Mouse (Mus musculus) Patski (cell line): ENCODE results near the gene Rnf24. TPM values are rescaled to one million over a fixed set of nuclear protein-coding genes. Genes with fewer than 3 reads are reported as not detected.

Experiments used
- ATAC-seq: fragments of 100-300 bp; one replicate; pipeline ENCODE4 v1.8.0; 2021
- CTCF ChIA-PET: fragments of 350-600 bp; sonication (Branson Sonifier 250); formaldehyde crosslinking; loops from one replicate; lab custom pipeline; 2022; ENCODE audit warnings: inconsistent platforms; lab: Charles Lee
- POLR2A ChIA-PET: fragments of 350-600 bp; sonication (Branson Sonifier 250); formaldehyde crosslinking; loops from one replicate; lab custom pipeline; 2022; ENCODE audit warnings: antibody characterized with exemption, inconsistent platforms; lab: Charles Lee
- DNase-seq: peaks from one replicate; pipeline ENCODE4 v3.0.0-alpha.2; 2011; ENCODE audit warnings: low read depth, low spot score
- H3K27me3 ChIP-seq: fragments of 371-371 bp; one replicate; pipeline ENCODE4 v1.5.1; 2021
- CTCF ChIP-seq: fragments of 100-300 bp; IDR thresholded peaks from one replicate; pipeline ENCODE4 v1.5.1; 2021
- in situ Hi-C: fragments of 300-500 bp; cut with MboI; formaldehyde crosslinking; loops from 3 replicates; pipeline ENCODE4 v1.11.1; 2018; ENCODE audit warnings: low pct_unique_long_range_greater_than_20kb, mixed read lengths
- polyA plus RNA-seq: library from polyadenylated mRNA; unstranded; gene quantifications from one replicate; pipeline ENCODE4 v1.2.3, GENCODE M21; 2021

The Rnf24 gene
- polyA plus RNA-seq: 11.5 TPM

- ATAC-seq (peak; percentile 88), DNase-seq (peak; percentile 49)
- ChIA-PET CTCF (interaction anchor here (0.6 to 1.8 kb wide), 7 partner anchors 10 to 83 kb away, joined by 3 to 8 read pairs (median 3); no protein-coding TSS in a partner anchor), POLR2A (no interaction called here)
- no peaks in the 10 kb centered on the region for H3K27me3 ChIP-seq
- TF ChIP-seq CTCF: no peak
- in situ Hi-C loops: no loop called here
Measured at GRCm38 (mm10) chr2:131352747-131353563, at the start of gene Rnf24. Rnf24 (minus strand) TSS chr2:131352892.

- no peak for TF ChIP-seq CTCF
Measured at GRCm38 (mm10) chr2:131401794-131402495, 49.3 kb upstream of the Rnf24 start.

GRCm38 (mm10) chr2:131400846-131401245, 48.2 kb upstream of the Rnf24 start:
- H3K27me3 ChIP-seq: no peaks in the 10 kb centered on the region
- ATAC-seq (no peak), DNase-seq (no peak)
- in situ Hi-C loops: loop anchor here (5.0 kb wide), 1 partner anchor 39 kb away; no protein-coding TSS in a partner anchor
- CTCF ChIA-PET: interaction anchor here (1.2 to 2.6 kb wide), 3 partner anchors 10 to 129 kb away, joined by 4 to 11 read pairs (median 6); no protein-coding TSS in a partner anchor
- TF ChIP-seq CTCF: no peak
- POLR2A ChIA-PET: no interaction called here

More at GRCm38 (mm10) chr2:131401794-131402495, 49.3 kb upstream of the Rnf24 start:
- no peak for ATAC-seq
- POLR2A ChIA-PET: no interaction called here
- in situ Hi-C loops: loop anchor here (5.0 kb wide), 1 partner anchor 40 kb away; no protein-coding TSS in a partner anchor
- CTCF ChIA-PET: interaction anchor here (0.9 to 2.6 kb wide), 5 partner anchors 9 to 469 kb away, joined by 3 to 11 read pairs (median 4); no protein-coding TSS in a partner anchor
- H3K27me3 ChIP-seq: no peaks in the 10 kb centered on the region
- DNase-seq: no peak

- TF ChIP-seq CTCF: no peak
- DNase-seq (no peak), ATAC-seq (no peak)
- ChIA-PET CTCF (no interaction called here), POLR2A (no interaction called here)
- in situ Hi-C loops: no loop called here
- no peaks in the 10 kb centered on the region for H3K27me3 ChIP-seq
Measured at GRCm38 (mm10) chr2:131397323-131397848, 44.7 kb upstream of the Rnf24 start.

GRCm38 (mm10) chr2:131386350-131386962, 33.8 kb upstream of the Rnf24 start:
- no peak for DNase-seq
- no peak for TF ChIP-seq CTCF
- ChIA-PET CTCF (interaction anchor here (1.8 kb wide), 1 partner anchor 10 kb away, joined by 5 read pairs; no protein-coding TSS in a partner anchor), POLR2A (interaction anchor here (0.8 kb wide), 1 partner anchor 10 kb away, joined by 3 read pairs; no protein-coding TSS in a partner anchor)
- in situ Hi-C loops: no loop called here
- no peak for ATAC-seq
- no peaks in the 10 kb centered on the region for H3K27me3 ChIP-seq

- ChIA-PET CTCF (no interaction called here), POLR2A (interaction anchor here (0.8 kb wide), 1 partner anchor 10 kb away, joined by 3 read pairs; no protein-coding TSS in a partner anchor)
- no peak for TF ChIP-seq CTCF
- H3K27me3 ChIP-seq: no peaks in the 10 kb centered on the region
- in situ Hi-C loops: no loop called here
- ATAC-seq (no peak), DNase-seq (no peak)
Measured at GRCm38 (mm10) chr2:131385176-131385575, 32.5 kb upstream of the Rnf24 start.

GRCm38 (mm10) chr2:131379541-131379940, 26.8 kb upstream of the Rnf24 start:
- ATAC-seq: no peak
- POLR2A ChIA-PET: no interaction called here
- CTCF ChIA-PET: no interaction called here
- no peak for TF ChIP-seq CTCF
- in situ Hi-C loops: no loop called here
- H3K27me3 ChIP-seq: no peaks in the 10 kb centered on the region
- no peak for DNase-seq

- in situ Hi-C loops: no loop called here
- DNase-seq: no peak
- H3K27me3 ChIP-seq: no peaks in the 10 kb centered on the region
- ATAC-seq: no peak
- POLR2A ChIA-PET: no interaction called here
- CTCF ChIA-PET: no interaction called here
- no peak for TF ChIP-seq CTCF
Measured at GRCm38 (mm10) chr2:131378872-131379271, 26.2 kb upstream of the Rnf24 start.

GRCm38 (mm10) chr2:131377055-131377454, 24.4 kb upstream of the Rnf24 start:
- DNase-seq (no peak), ATAC-seq (no peak)
- no peak for TF ChIP-seq CTCF
- no peaks in the 10 kb centered on the region for H3K27me3 ChIP-seq
- in situ Hi-C loops: no loop called here
- ChIA-PET POLR2A (no interaction called here), CTCF (interaction anchor here (1.4 kb wide), 1 partner anchor 11 kb away, joined by 4 read pairs; no protein-coding TSS in a partner anchor)

GRCm38 (mm10) chr2:131373656-131374055, 21.0 kb upstream of the Rnf24 start:
- DNase-seq (no peak), ATAC-seq (no peak)
- in situ Hi-C loops: no loop called here
- CTCF ChIA-PET: no interaction called here
- no peaks in the 10 kb centered on the region for H3K27me3 ChIP-seq
- POLR2A ChIA-PET: no interaction called here
- no peak for TF ChIP-seq CTCF
